Mouse (Mus musculus) gastrocnemius, postnatal 36 days (tissue): ENCODE results near the gene Gipc3. TPM values are rescaled to one million over a fixed set of nuclear protein-coding genes. Genes with fewer than 3 reads are reported as not detected.

Experiments
- DNase-seq, 2 experiments: peaks; one replicate each; pipeline ENCODE4 v3.0.0; 2022
- intact Hi-C: fragments of 180-260 bp; cut with DNase I; formaldehyde crosslinking; loops from one replicate; pipeline ENCODE4 v1.15.1; 2025
- total RNA-seq, 2 experiments: library from RNA; stranded (reverse); gene quantifications; 2 replicates each; pipeline ENCODE4 v1.2.3; 2021

The Gipc3 gene
- total RNA-seq, 2 experiments from 2014 or later = 1.1 to 1.3 TPM

GRCm38 (mm10) chr10:81376561-81377361 lies 33.7 kb upstream of the Gipc3 start:
- DNase-seq = no peak
- intact Hi-C loops = no loop called here

DNA sequence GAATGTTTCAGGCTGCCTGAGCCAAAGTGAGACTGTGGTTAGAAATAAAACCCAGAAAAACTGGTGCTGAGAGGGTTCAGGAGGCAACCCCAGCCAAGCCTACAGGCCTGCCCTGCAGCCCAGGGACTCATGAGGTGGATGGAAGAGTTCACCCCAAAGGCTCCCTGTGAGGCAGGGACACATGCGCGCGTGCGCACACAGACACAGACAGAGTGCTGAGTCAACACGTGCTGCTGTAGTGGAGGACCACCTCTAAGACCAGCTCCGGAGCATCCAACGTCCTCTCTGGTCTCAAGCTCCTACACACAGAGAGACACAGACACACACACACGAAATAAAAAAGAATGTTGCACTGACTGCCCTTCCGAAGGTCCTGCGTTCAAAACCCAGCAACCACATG lies 32.3 kb upstream of the Gipc3 start:
- intact Hi-C loops = no loop called here
- DNase-seq = no peak

DNA sequence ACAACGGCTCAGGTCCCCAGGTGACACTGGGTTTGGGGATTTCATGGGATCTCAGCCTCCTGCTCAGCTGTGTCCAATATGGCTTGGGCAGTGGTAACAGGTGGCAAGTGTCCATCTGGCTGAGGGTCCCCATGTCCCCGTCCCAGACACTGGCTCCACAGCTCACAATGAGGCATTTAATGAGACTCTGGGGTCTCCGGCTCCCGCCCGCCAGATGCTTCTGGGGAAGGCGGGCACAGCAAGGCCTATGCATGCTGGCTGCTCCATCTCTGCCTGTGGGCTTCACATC lies 24.1 kb upstream of the Gipc3 start:
- intact Hi-C loops = no loop called here
- no peak for DNase-seq

- intact Hi-C loops = no loop called here
- DNase-seq = no peak
Measured at GRCm38 (mm10) chr10:81366477-81367206, 23.6 kb upstream of the Gipc3 start.

GRCm38 (mm10) chr10:81365672-81366476 lies 22.8 kb upstream of the Gipc3 start, which contains the start of gene 4930404N11Rik:
Gene 4930404N11Rik (minus strand): TSS chr10:81365816.
- DNase-seq = no peak
- intact Hi-C loops = no loop called here

- no peak for DNase-seq
Measured at GRCm38 (mm10) chr10:81365073-81365472, 22.0 kb upstream of the Gipc3 start.

GRCm38 (mm10) chr10:81364666-81365065 lies 21.6 kb upstream of the Gipc3 start:
- intact Hi-C loops = no loop called here
- peak in 1 of 2 experiments; percentile 32 for DNase-seq

More at GRCm38 (mm10) chr10:81365073-81365472, 22.0 kb upstream of the Gipc3 start:
- intact Hi-C loops = no loop called here

GRCm38 (mm10) chr10:81363436-81364346 lies 20.6 kb upstream of the Gipc3 start:
- intact Hi-C loops = no loop called here
- no peak for DNase-seq

DNA sequence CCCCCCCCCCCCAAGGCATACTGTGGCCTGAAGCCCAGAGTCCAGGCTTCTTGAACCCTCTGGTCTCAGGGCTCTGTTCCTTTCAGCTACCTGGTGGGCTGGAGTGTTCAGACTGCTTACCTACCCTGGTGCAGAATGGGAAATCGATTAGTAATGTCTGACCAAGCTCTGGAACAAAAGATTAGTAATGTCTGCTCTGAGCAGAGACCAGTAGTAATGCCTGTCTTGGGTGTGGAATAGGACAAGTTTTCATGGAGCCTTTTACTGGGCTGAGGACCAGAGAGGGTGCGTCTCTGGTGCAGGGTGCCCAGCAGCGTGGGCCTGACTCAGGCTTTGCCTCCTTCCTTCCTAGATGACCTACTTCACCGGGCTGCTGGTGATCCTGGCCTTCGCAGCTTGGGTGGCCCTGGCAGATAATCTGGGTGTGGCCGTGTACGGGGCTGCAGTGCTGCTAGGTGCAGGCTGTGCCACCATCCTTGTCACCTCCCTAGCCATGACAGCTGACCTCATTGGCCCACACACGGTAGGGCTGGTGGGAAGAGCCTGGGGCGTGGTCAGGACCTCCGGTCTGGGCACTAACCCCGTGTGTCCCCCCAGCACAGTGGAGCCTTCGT lies 19.4 kb upstream of the Gipc3 start:
- DNase-seq = no peak
- intact Hi-C loops = no loop called here

- intact Hi-C loops = no loop called here
- DNase-seq = no peak
Measured at GRCm38 (mm10) chr10:81360721-81361120, 17.7 kb upstream of the Gipc3 start.

DNA sequence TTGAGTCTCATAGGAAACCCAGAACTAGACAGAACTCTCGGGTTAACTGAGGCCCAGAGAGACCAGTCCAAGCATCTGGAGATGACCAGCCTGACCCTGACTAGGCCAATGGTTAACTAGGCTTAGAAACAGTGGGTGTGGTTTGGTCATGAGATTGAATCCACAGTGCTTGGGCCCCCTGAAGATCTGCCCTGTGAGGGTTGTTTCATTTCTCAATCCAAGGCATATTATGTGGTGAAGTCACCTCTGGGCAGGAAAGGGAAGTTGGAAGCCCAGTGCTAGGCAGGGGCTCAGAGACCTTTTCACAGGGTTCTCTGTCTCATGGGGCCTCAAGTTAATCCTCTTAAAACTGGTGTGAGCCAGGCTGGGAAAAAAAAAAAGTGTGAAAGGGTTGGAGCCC lies 15.8 kb upstream of the Gipc3 start:
- intact Hi-C loops = no loop called here

DNA sequence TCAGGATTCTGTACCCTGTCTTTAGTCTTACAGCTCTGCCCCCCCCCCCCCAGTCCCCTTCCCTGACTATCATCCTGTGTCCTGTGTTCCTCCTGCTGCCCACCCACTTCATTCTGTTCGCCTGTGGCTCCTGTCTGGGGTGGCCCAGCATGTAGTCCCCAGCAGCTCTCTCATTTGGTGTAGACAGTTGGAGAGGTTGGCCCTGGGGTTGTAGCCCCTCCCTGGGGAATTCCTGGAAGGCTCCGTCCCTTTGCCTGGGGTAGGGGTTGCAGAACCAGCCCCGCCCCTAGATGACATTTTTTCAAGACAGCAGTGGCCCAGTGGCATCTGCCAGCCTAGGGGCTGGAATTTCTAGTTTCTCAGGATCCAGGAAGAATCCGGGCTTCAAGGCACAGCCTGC lies 15.1 kb upstream of the Gipc3 start:
- DNase-seq = no peak
- intact Hi-C loops = no loop called here

More for the DNA sequence above, 15.8 kb upstream of the Gipc3 start:
- DNase-seq = no peak

- intact Hi-C loops = no loop called here
- peak; percentile 85 to 90 for DNase-seq
Measured at GRCm38 (mm10) chr10:81356991-81357844, 14.2 kb upstream of the Gipc3 start, which contains the start of gene Mfsd12. Gene Mfsd12 (plus strand): TSS chr10:81357491.

GRCm38 (mm10) chr10:81356352-81356990 lies 13.4 kb upstream of the Gipc3 start:
- DNase-seq = no peak
- intact Hi-C loops = no loop called here

DNA sequence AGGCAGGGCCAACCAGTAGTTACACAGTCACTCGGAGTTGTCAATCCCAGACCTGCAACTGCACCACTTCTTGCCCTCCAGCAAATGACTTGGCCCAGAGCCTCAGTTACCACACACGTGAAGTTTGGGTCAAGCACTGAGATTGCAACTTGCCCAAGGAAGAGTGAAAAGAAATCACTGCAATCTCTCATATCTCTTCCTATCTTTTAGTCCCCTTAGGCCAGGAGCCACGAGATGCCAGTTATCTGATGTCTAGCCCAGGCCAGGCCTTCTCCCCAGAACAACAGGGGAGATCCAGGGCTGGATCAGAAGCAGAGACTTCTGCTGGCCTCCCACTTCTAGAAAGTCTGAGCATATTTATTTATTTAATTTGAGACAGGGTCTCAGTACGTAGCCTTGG lies 12.5 kb upstream of the Gipc3 start:
- intact Hi-C loops = no loop called here
- no peak for DNase-seq

DNA sequence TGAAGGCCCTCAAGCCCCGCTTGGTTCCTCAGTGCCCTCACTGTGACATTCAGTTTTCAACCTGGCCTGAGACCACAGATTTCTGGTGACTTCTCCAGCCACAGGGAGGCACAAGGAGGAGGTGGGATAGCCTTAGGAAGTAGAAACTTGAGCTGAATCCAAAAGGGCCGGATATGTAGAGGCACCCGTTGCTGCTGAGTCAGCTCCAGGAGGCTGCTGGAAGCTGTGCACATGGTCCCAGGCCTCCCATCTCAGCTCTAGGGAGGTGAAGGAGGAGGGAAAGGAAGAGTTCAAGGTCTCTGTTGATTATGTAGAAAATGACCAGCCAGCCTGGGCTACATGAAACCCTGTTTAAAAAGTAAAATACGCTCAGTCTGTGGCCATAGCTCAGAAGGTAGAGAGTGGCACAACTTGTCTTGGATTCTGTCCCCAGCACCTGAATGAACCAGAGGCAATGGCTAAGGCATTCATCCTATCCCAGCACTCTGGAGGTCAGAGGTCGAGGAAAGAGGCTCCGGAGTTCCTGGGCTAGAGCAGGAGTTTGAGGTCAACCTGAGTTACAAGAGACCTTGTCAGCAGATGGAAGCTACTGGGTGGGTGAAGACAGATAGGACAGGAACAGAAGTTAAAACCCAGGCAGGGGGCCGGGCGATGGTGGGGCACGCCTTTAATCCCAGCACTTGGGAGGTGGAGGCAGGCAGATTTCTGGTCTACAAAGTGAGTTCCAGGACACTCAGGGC lies 11.8 kb upstream of the Gipc3 start:
- DNase-seq = no peak
- intact Hi-C loops = no loop called here

GRCm38 (mm10) chr10:81351678-81352291 lies 8.7 kb upstream of the Gipc3 start:
- intact Hi-C loops = no loop called here
- no peak for DNase-seq
